Mouse (Mus musculus): ENCODE measurements at regions not wholly inside any gene's neighbourhood (a gene's known extent, or its start where the extent isn't known, plus 50 kb on each side); places are given as distances from the start of the nearest gene placed in this dataset.

GRCm38 (mm10) chr12:79912281-79913063, 200.3 kb downstream of the Zfp36l1 start:
- DNase-seq (ENCODE audit: low spot score in 2 of 2), result no peak

- no peak for DNase-seq (ENCODE audit: low spot score in 2 of 2)
Measured at GRCm38 (mm10) chr12:79910884-79911759, 201.7 kb downstream of the Zfp36l1 start.

- DNase-seq (ENCODE audit: low spot score in 2 of 2), result no peak
Measured at GRCm38 (mm10) chr12:79907583-79907982, 205.2 kb downstream of the Zfp36l1 start.

- no peak for DNase-seq (ENCODE audit: low spot score in 2 of 2)
Measured at GRCm38 (mm10) chr12:79906738-79907365, 206.0 kb downstream of the Zfp36l1 start.

- no peak for DNase-seq (ENCODE audit: low spot score in 2 of 2)
Measured at GRCm38 (mm10) chr12:79905828-79906737, 206.7 kb downstream of the Zfp36l1 start.

GRCm38 (mm10) chr12:79904913-79905549, 207.8 kb downstream of the Zfp36l1 start:
- no peak for DNase-seq (ENCODE audit: low spot score in 2 of 2)

- no peak for DNase-seq (ENCODE audit: low spot score in 2 of 2)
Measured at GRCm38 (mm10) chr12:79902761-79903160, 210.1 kb downstream of the Zfp36l1 start.

GRCm38 (mm10) chr12:79902163-79902562, 210.7 kb downstream of the Zfp36l1 start:
- DNase-seq (ENCODE audit: low spot score in 2 of 2), result no peak

GRCm38 (mm10) chr12:79898198-79898930, 214.4 kb downstream of the Zfp36l1 start:
- DNase-seq (ENCODE audit: low spot score in 2 of 2), result no peak

- no peak for DNase-seq (ENCODE audit: low spot score in 2 of 2)
Measured at GRCm38 (mm10) chr12:79895975-79896374, 216.8 kb downstream of the Zfp36l1 start.

- DNase-seq (ENCODE audit: low spot score in 2 of 2), result no peak
Measured at GRCm38 (mm10) chr12:79895324-79895723, 217.5 kb downstream of the Zfp36l1 start.

GRCm38 (mm10) chr12:79892871-79893270, 219.9 kb downstream of the Zfp36l1 start:
- DNase-seq (ENCODE audit: low spot score in 2 of 2), result no peak

- no peak for DNase-seq (ENCODE audit: low spot score in 2 of 2)
Measured at GRCm38 (mm10) chr12:79891942-79892341, 220.9 kb downstream of the Zfp36l1 start.

GRCm38 (mm10) chr12:79890887-79891286, 221.9 kb downstream of the Zfp36l1 start:
- DNase-seq (ENCODE audit: low spot score in 2 of 2), result no peak

GRCm38 (mm10) chr12:79890291-79890690, 222.5 kb downstream of the Zfp36l1 start:
- DNase-seq (ENCODE audit: low spot score in 2 of 2), result no peak

- no peak for DNase-seq (ENCODE audit: low spot score in 2 of 2)
Measured at GRCm38 (mm10) chr12:79888812-79889211, 224.0 kb downstream of the Zfp36l1 start.

GRCm38 (mm10) chr12:79888086-79888485, 224.7 kb downstream of the Zfp36l1 start:
- DNase-seq (ENCODE audit: low spot score in 2 of 2), result no peak

GRCm38 (mm10) chr12:79887225-79887886, 225.5 kb downstream of the Zfp36l1 start:
- no peak for DNase-seq (ENCODE audit: low spot score in 2 of 2)

- DNase-seq (ENCODE audit: low spot score in 2 of 2), result no peak
Measured at GRCm38 (mm10) chr12:79886494-79886893, 226.3 kb downstream of the Zfp36l1 start.
